Mouse (Mus musculus): ENCODE results near the gene 1700013G24Rik.

- no peak for TF ChIP-seq CTCF (IDR thresholded peaks at IDR 0.05; ENCODE audit: low read depth)
- no peak for TF ChIP-seq EP300 (optimal IDR thresholded peaks at IDR 0.05)
Measured at GRCm38 (mm10) chr4:137471326-137471725, 18.2 kb downstream of the 1700013G24Rik start.

Data from stomach, postnatal 0 days (tissue).